Mouse (Mus musculus) C2C12 (cell line): ENCODE data around the gene Tdrkh.

ENCODE experiments used
- CEBPB ChIP-seq: IDR thresholded peaks from one replicate; pipeline ENCODE4 v1.6.1; 2011; ENCODE audit warnings: low read depth, mild to moderate bottlenecking, control low read depth, moderate library complexity
- CTCF ChIP-seq: IDR thresholded peaks from one replicate; pipeline ENCODE4 v1.5.1; 2011; ENCODE audit not compliant: control insufficient read depth, insufficient read depth, insufficient read length
- FOSL1 ChIP-seq: IDR thresholded peaks from one replicate; pipeline ENCODE4 v1.8.0; 2011; ENCODE audit warnings: mild to moderate bottlenecking, low read length; ENCODE audit not compliant: poor library complexity, insufficient read depth, severe bottlenecking
- MAX ChIP-seq: IDR thresholded peaks from one replicate; pipeline ENCODE4 v1.6.1; 2011; ENCODE audit warnings: mild to moderate bottlenecking, control low read depth
- MYOD1 ChIP-seq: IDR thresholded peaks from one replicate; pipeline ENCODE4 v1.6.1; 2011; ENCODE audit warnings: low read depth; ENCODE audit not compliant: control insufficient read depth, insufficient read length
- MYOG ChIP-seq: IDR thresholded peaks from one replicate; pipeline ENCODE4 v1.6.1; 2011; ENCODE audit not compliant: control insufficient read depth, insufficient read length; ENCODE audit errors: extremely low read depth
- USF1 ChIP-seq: IDR thresholded peaks from one replicate; pipeline ENCODE4 v1.6.1; 2011; ENCODE audit warnings: low read depth, mild to moderate bottlenecking, control low read depth, moderate library complexity

GRCm38 (mm10) chr3:94449377-94449776 lies 36.3 kb downstream of the Tdrkh start:
- TF ChIP-seq CTCF (no peak), CEBPB (no peak), USF1 (no peak), MYOG (no peak), MAX (no peak), MYOD1 (no peak), FOSL1 (no peak)
